Mouse (Mus musculus) heart, postnatal 25 days (tissue): ENCODE measurements at regions not wholly inside any gene's neighbourhood (a gene's known extent, or its start where the extent isn't known, plus 50 kb on each side); places are given as distances from the start of the nearest gene placed in this dataset.

ENCODE experiments used
- DNase-seq: peaks from one replicate; pipeline ENCODE4 v3.0.0; 2022; ENCODE audit warnings: low spot score
- intact Hi-C: fragments of 180-260 bp; cut with DNase I; formaldehyde crosslinking; loops from one replicate; pipeline ENCODE4 v1.15.1; 2025

GRCm38 (mm10) chr15:62198194-62198593 lies 1275.4 kb upstream of the A1bg start:
- DNase-seq = no peak
- intact Hi-C loops = no loop called here

GRCm38 (mm10) chr15:62195440-62195839 lies 1272.6 kb upstream of the A1bg start:
- intact Hi-C loops = no loop called here
- DNase-seq = no peak

GRCm38 (mm10) chr15:62192706-62193105 lies 1269.9 kb upstream of the A1bg start:
- DNase-seq = no peak
- intact Hi-C loops = no loop called here

GRCm38 (mm10) chr15:62191641-62192040 lies 1268.8 kb upstream of the A1bg start:
- intact Hi-C loops = no loop called here

GRCm38 (mm10) chr15:62190977-62191614 lies 1268.3 kb upstream of the A1bg start:
- no peak for DNase-seq
- intact Hi-C loops = no loop called here

More at GRCm38 (mm10) chr15:62191641-62192040, 1268.8 kb upstream of the A1bg start:
- DNase-seq = no peak

DNA sequence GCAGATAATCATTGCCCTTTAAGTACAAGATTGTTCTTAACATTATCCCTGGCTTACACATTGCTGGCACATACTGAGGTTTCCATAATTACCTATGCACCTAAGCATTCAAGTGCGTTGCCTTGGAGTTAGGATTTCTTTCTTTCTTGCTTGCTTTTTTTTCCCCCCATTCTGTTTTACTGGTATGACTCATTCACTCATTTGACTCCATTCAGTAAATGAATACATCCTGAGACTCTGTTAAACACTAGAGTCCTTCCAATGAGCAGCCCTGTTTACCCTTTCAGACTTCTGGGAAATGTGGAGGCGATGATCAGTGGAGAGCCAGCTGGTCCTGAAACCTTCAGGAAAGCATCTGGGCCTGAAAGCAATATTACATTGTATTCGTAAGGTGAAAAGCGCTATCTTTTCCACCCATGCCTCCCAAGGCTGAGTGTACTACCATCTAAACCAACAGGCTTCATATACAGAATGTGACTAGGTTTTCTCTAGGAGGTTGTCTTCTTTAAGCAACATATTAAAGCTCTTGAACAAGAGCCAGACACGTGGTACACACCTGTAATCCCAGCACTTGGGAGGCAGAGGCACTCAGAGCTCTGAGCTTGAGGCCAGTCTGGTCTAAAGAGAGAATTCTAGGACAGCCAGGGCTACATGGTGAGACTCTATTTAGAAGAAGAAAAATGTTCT lies 1267.6 kb upstream of the A1bg start:
- intact Hi-C loops = no loop called here
- DNase-seq = no peak

DNA sequence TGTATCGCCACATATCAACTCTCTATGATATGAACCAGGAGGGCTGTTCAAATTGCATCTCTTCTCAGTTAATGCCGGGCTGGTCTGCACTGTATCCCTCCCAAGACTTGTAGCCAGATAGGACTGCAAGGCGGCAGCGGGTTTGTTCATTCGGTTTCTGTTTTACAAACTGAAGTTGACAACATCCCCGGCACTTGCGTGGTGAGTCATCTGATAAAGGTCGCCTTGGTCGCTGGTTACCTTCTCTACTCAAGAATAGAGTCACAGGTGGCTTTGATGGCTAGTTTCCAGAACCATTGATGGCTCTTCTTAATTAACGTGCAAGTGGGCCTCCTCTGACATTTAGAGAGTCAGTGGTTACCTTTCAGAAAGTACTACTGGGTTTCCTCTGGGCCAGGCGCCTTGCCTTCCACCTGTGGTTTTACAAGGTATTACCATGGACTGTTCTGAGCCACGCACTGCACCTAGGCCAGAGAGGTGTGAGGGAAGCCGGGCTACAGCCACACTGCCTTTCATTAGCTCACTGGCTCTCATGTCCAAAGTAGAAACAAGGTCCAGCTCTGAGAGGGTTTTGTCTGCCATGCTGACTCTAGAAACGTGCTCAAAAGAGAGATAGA lies 1266.9 kb upstream of the A1bg start:
- DNase-seq = no peak
- intact Hi-C loops = no loop called here

DNA sequence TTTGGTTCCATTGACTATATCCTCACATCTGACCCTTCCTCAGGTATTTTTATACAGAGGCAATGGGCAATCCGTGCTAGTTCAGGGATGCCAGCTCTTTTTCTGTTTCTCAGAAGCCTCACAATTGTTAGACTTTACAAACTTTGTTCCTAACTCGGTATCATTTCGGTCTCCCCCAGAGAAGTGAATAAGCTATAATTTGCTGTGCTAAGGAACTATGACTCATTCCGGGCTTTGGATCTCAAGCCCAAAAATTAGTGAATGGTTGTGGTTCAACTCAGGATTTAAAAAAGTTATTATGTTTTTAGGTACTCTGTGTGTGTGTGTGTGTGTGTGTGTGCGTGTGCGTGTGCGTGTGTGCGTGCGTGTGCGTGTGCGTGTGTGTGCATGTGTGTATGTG lies 1263.7 kb upstream of the A1bg start:
- no peak for DNase-seq
- intact Hi-C loops = no loop called here

DNA sequence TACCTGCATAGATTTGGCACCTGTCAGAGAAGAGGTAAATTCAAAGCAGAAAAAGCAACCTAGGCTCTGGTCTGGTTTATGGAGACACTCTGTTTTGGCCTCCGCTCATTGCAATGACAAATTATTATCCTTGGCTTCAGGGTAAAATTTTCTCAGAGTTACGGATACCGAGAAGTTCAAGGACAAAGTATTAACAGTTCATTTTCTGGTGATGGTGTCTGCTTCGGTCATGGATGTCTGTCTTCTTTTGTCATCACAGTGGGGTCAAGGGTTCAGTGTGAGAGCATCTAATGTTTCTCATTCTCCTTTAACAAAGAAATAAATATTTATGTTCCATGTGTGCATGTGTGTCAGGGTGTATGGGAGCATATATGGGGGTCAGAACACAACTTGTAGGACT lies 1261.0 kb upstream of the A1bg start:
- intact Hi-C loops = no loop called here
- DNase-seq = no peak

DNA sequence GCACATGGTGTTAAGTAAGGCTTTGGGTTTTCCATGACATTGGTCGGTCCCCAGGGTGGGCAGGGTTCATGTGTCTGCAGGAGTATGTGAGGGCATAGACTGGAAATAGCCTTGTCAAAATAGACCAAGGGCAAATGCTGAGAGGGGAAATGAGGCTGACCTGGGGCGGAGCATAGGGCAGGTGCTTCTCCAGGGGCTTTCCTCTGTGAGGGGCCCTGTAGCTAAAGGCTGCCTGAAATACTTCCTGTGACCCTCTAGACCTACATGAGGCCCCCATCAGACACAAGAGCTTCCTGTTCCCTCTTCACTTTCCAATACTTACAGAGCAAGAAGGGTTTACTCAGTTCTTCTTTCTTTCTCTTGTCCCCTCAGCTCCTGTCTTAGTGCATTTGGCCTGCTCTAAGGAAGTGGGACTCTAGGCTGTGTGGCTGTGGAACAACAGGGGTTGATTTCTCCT lies 1258.7 kb upstream of the A1bg start:
- DNase-seq = no peak

GRCm38 (mm10) chr15:62180718-62181117 lies 1257.9 kb upstream of the A1bg start:
- DNase-seq = no peak
- intact Hi-C loops = no loop called here

More for the DNA sequence above, 1258.7 kb upstream of the A1bg start:
- intact Hi-C loops = no loop called here

DNA sequence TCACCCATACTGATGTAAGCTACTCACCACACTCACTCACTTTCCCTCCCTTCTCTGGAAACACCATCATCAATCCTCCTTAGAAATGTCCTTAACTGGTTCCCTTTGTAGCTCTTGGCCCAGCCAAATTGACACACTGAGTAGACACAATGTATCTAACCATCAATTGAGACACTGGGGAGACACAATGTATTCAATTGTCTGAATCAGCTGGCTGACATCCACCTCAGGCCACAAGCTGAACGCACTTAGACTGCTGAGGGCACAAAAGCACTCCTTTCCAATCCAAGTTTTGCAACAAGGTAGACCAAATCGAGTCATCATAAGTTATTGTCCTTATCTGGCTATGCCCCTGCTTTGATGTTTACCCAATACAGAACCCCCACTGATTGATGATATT lies 1257.0 kb upstream of the A1bg start:
- DNase-seq = no peak
- intact Hi-C loops = no loop called here

- no peak for DNase-seq
- intact Hi-C loops = no loop called here
Measured at GRCm38 (mm10) chr15:62178568-62178967, 1255.8 kb upstream of the A1bg start.

DNA sequence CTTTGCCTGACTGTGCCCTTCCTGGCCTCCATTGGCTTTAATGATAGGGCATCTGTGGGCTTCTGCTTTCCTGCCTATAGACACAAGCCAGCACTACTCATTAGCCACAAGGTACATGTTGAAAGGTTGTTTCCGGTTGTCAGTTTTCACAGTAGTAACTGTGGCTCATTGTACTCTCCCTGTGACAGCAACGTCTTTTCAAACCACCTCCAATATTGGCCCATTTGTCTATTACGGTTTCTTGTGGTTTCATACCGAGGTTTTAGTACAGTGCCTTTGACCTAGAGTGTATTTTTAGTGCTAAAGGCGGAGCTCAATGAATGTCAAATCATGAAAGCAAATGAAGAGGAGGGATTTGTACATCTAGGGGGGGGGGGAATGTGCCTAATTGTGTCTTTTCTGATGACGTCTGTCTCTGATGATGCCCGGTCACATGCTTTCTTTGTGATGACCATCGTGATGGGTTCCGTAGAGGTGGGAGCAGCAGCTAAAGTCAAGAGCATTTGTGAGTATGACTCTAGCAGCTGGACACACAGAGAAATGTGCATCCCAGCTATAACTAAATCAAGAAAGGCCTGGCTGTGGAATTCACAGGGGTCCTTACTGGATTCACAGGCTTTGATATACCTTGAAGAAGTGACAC lies 1255.1 kb upstream of the A1bg start:
- intact Hi-C loops = no loop called here
- DNase-seq = no peak

- DNase-seq = no peak
- intact Hi-C loops = no loop called here
Measured at GRCm38 (mm10) chr15:62176076-62176475, 1253.3 kb upstream of the A1bg start.

GRCm38 (mm10) chr15:62173633-62174543 lies 1251.1 kb upstream of the A1bg start:
- intact Hi-C loops = loop anchor here (5.0 kb wide), 1 partner anchor 58 kb away; no protein-coding TSS in a partner anchor
- DNase-seq = no peak

DNA sequence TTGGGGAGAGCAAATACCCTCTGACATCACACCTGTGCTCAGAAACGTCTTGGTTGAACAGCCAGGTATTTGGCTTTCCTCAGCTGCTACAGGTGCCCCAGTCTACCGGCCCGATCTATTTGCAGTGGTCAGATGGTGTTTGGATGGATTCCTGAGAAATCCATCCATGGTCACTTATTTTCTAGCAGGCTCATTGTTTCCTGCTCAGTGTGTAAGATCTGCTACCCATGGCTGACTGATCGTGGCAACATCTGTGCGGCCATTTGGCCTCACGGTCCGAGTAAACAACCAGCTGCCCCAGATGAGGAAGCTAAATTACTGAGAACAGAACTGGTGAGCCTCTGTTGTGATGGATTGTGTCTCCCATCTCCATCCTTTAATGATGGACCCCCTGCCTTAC lies 1248.8 kb upstream of the A1bg start:
- intact Hi-C loops = loop anchor here (5.0 kb wide), 1 partner anchor 61 kb away; no protein-coding TSS in a partner anchor
- DNase-seq = no peak

GRCm38 (mm10) chr15:62171167-62171566 lies 1248.4 kb upstream of the A1bg start:
- no peak for DNase-seq
- intact Hi-C loops = loop anchor here (5.0 kb wide), 1 partner anchor 61 kb away; no protein-coding TSS in a partner anchor

GRCm38 (mm10) chr15:62170337-62170736 lies 1247.5 kb upstream of the A1bg start:
- no peak for DNase-seq
- intact Hi-C loops = loop anchor here (5.0 kb wide), 1 partner anchor 62 kb away; no protein-coding TSS in a partner anchor
